Mouse (Mus musculus) MEL-GATA-1-ER (cell line): Measurements from ENCODE around the gene Ciita.

Source experiments
- DNase-seq: peaks from one replicate; pipeline ENCODE4 v3.0.0-alpha.2; 2012; ENCODE audit warnings: low read depth; ENCODE audit errors: extremely low read depth

Gene Ciita

GRCm38 (mm10) chr16:10479857-10480256, at the start of gene Ciita:
TSS of gene Ciita (plus strand) at chr16:10480059.
- no peak for DNase-seq

DNA sequence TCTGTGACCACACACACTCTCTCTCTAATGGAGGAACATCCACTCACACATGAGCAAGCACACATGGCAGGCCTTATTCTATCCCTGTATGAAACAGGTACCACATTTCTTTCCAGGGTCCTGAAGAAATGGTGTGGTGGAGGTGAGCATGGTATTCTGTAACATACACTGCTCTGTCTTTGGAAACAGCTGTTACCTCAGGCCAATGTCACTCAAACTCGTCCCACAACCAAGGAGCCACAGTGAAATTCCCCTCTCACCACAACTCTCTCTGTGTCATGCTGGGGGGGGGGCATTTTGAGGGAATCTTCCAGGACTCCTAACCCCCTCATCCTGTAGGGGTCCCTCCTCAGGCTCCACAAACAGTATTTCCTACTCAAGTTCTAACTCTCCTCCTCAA, 47.9 kb upstream of the Ciita start:
- no peak for DNase-seq

GRCm38 (mm10) chr16:10432387-10432786, 47.5 kb upstream of the Ciita start:
- no peak for DNase-seq

- no peak for DNase-seq
Observed at GRCm38 (mm10) chr16:10433344-10433743, 46.5 kb upstream of the Ciita start.

- no peak for DNase-seq
Observed at GRCm38 (mm10) chr16:10436166-10436565, 43.7 kb upstream of the Ciita start.

DNA sequence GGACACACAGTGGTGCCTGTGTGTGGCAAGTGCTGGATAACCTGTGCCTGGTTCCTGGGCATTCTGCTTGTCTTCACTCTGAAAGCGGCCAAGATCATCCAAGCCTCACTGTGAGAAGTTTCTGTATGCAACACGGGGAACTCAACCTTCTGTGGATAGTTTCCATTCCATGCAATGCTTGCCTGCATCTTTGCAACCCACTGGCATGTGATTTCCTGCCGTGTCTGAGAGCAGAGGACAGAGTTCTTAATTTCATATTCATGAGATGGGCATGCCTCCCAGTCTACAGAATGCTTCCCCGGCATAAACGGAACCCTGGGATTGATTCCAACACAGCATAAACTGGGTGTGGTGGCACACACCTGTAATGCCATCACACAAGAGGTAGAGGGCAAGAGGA, 41.8 kb upstream of the Ciita start:
- DNase-seq: no peak

DNA sequence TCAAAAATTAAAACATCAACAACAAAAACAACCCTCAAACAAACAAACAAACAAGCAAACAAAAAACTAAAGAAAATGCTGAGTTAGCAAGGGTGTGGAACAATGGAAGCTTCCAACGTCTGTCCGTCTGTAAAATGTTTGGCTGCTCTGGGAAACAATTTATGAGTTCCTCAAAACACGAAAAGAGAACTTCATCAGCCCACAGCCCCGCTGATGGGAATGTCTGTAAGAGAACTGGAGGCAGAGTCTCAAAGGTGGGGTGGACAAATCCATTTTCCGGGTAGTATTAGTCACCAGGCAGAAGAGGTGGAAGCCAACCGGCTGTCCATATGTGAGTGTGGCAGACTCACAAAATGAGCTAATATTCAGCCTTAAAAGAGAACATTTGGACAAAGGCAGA, 38.5 kb upstream of the Ciita start:
- DNase-seq: no peak

GRCm38 (mm10) chr16:10441761-10442160, 38.1 kb upstream of the Ciita start:
- DNase-seq: no peak

- DNase-seq: no peak
Observed at GRCm38 (mm10) chr16:10443723-10444122, 36.1 kb upstream of the Ciita start.

DNA sequence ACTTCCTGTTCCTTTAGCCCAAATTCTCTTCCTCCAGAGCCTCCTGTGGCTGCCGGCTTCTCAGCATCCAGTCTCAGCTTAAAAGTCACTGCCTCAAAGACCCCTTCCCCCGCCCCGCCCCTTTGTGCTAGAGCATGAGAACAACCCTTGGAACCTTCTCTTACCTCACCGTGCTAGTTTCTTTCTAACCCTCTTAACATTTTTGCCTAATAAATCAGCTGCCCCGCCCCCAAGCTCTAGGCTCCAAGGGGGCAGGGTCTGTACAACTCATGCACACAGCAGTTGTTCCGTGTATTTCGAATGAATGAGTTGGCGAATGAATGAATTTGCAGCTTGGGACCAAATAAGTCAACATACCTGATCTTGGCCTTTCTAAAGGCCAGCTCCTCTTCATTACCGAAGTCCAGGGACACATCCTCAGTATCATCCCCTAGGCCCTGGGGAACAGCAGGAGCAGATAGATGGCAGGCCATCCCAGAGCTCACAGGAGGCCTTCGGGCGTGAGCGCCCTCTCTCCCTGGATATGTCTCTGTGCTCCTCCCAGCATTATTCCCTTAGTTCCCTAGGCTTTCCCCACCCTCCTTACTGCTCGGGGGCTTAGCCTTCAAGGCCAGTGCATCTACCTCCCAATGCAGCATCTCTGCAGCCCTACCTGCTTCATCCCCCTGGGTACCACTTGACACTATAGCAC, 33.1 kb upstream of the Ciita start:
- DNase-seq: no peak

- no peak for DNase-seq
Observed at GRCm38 (mm10) chr16:10447264-10447594, 32.6 kb upstream of the Ciita start, which contains the start of gene Tvp23a. TSS of gene Tvp23a (minus strand) at chr16:10447362.

DNA sequence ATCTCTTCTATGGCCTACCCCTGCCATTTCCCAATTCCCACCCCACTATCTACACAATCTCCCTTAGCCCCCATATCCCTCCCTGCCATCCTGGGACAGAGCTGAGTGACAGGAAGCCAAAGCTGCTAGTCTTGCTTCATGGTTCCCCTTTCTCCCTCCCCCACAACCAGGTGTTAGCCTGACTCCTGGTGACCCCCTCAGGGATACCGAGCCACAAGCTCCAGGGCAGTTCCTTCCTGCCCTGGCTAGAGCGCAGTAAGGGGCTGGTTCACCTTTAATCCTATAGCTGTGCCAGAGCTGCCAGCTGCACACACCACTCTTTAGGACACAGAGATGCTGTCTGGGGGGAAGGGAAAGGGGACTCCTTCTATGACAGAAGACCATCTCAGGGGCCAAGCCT, 32.1 kb upstream of the Ciita start:
- no peak for DNase-seq

DNA sequence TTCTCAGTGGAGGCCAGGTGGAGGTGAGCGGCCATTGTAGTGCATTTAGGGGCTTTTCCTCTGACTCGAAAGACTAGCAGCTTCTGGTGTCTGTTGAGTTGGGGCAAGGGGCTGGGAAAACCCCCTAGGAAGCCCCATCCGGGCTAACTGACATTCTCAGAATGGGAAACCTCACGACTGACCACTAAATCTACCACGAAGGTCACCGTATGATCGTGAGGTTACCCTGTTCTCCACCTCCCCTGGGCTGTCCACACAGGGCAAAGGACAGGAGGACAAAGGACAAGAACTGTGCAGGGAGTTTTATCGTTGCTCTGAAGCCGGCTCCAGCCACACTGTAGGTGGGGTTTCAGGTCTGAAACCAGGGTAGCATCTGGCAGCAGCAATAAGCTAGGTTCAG, 30.9 kb upstream of the Ciita start:
- DNase-seq: no peak

DNA sequence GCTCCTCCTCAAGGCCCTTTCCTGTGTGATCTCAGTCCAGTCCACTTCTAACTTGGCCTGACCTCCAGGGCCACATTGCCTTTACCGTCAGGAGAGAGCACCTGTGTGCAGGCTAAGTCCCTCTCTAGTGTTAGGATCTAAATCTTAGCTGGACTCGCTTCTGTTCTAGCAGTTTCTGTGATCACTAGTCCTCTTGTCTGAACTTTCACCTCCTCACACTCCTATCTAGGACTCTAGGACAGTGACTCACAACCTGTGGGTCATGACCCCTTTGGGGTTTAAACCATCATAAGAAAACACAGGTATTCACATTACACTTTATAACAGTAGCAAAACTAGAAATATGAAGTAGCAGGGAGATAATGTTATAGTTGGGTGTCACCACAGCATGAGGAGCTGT, 28.0 kb upstream of the Ciita start:
- no peak for DNase-seq

- DNase-seq: no peak
Observed at GRCm38 (mm10) chr16:10452445-10452896, 27.4 kb upstream of the Ciita start.

- DNase-seq: no peak
Observed at GRCm38 (mm10) chr16:10453872-10454582, 25.8 kb upstream of the Ciita start.

DNA sequence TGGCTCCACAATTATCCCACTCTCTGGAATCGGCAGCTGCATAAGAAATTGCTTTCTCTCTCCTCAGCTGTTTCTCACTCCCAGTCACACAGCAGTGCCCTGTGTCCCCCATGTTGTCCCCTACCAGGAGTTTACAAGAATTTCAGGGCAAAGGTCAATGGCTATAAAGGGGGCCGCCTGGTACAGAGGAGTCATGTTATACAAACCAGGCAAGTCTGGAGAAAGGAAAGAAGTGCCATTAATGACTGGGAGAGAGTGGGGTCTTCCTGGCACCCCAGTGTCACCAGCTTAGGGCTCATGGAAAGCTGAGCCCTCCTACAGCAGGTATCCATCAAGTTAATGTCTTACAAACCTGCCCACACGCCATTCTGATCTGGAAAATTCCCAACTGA, 25.3 kb upstream of the Ciita start:
- DNase-seq: no peak

- DNase-seq: no peak
Observed at GRCm38 (mm10) chr16:10460188-10460587, 19.7 kb upstream of the Ciita start.

DNA sequence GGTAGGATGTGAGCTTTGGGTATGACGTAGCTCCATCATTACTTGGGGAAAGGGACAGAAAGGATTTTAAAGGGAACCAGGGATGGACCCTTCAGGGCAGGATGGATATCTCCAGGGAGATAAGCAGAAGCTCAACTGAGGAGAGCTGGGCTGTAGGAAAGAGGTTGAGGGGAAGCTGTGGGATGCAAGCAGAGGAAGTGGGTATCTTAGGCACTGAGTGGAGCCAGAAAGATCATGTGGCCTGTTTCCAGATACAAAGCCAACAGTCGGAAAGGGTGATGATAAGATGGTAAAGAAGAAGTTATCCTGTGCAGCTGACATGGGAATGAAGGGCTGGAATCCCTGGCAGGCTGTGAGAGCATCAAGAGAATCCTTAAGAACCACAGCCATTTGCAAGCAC, 18.7 kb upstream of the Ciita start:
- DNase-seq: no peak

- DNase-seq: no peak
Observed at GRCm38 (mm10) chr16:10465011-10465681, 14.7 kb upstream of the Ciita start.

DNA sequence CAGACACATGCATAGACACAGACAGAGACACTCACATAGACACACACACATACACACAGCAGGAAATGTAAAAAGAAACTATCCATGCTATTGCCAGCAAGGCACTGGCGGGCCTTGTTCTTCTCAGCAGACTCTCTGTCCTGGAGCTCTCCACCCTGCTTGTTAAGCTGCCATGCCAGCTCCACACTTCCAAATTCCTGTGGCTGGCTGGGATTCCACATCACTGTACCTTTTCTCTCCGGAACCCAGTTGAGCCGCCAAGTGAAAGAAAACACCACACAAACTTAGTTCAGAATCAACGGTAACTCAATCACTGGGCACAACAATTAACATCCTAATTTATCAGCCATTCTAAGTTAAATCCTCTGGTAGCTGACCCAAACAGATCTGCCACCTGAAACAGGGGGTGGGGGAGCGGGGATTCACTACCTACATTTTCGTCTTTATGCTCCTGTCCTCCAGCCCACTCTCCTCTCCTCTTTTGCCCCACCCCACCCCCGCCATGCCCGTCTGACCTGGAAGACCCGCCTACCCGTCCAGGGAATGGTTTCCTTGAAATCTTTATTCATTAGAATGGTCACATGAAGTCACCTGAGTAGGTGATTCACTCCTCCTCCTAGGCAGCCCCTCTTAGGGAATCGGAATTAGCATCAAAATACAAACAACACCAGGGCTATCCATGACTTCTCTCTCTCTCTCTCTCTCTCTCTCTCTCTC, 12.3 kb upstream of the Ciita start:
- DNase-seq: no peak

GRCm38 (mm10) chr16:10468201-10468600, 11.7 kb upstream of the Ciita start:
- DNase-seq: no peak
